Mouse (Mus musculus): ENCODE data around the gene Naa40. TPM values are rescaled to one million over a fixed set of nuclear protein-coding genes. Genes with fewer than 3 reads are reported as not detected.
A peak's percentile ranks its signal among the peaks of the same experiment; 100 is the strongest.

Gene Naa40
- polyA plus RNA-seq (2017; shearing (Covaris generic)), result 10 to 100 TPM; 21.9 to 26.8 TPM

- peak; percentile 95 for ATAC-seq
Measured at GRCm38 (mm10) chr19:7240782-7241690, at the start of gene Naa40. Gene Naa40, minus strand, starts transcription at chr19:7241183.

- no peak for ATAC-seq
Measured at GRCm38 (mm10) chr19:7289767-7290166, 48.8 kb upstream of the Naa40 start.

GRCm38 (mm10) chr19:7288288-7288687 is 47.3 kb upstream of the Naa40 start:
- ATAC-seq, result no peak

GRCm38 (mm10) chr19:7286563-7287315 is 45.8 kb upstream of the Naa40 start:
- ATAC-seq, result no peak

- ATAC-seq, result no peak
Measured at GRCm38 (mm10) chr19:7280557-7281330, 39.8 kb upstream of the Naa40 start.

GRCm38 (mm10) chr19:7279114-7279513 is 38.1 kb upstream of the Naa40 start:
- no peak for ATAC-seq

- no peak for ATAC-seq
Measured at GRCm38 (mm10) chr19:7278200-7278906, 37.4 kb upstream of the Naa40 start.

GRCm38 (mm10) chr19:7276796-7277195 is 35.8 kb upstream of the Naa40 start:
- ATAC-seq, result no peak

- ATAC-seq, result no peak
Measured at GRCm38 (mm10) chr19:7276053-7276659, 35.2 kb upstream of the Naa40 start.

GRCm38 (mm10) chr19:7275131-7275789 is 34.3 kb upstream of the Naa40 start:
- ATAC-seq, result no peak

GRCm38 (mm10) chr19:7274326-7274990 is 33.5 kb upstream of the Naa40 start:
- ATAC-seq, result peak; percentile 32

- ATAC-seq, result no peak
Measured at GRCm38 (mm10) chr19:7273486-7273885, 32.5 kb upstream of the Naa40 start.

GRCm38 (mm10) chr19:7269290-7270044 is 28.5 kb upstream of the Naa40 start:
- no peak for ATAC-seq

GRCm38 (mm10) chr19:7268722-7269090 is 27.7 kb upstream of the Naa40 start:
- peak; percentile 52 for ATAC-seq

GRCm38 (mm10) chr19:7267781-7268721 is 27.1 kb upstream of the Naa40 start:
- peak; percentile 67 for ATAC-seq

GRCm38 (mm10) chr19:7267091-7267741 is 26.2 kb upstream of the Naa40 start, which contains the start of gene Rcor2:
Gene Rcor2, plus strand, starts transcription at chr19:7267325.
- no peak for ATAC-seq

- ATAC-seq, result no peak
Measured at GRCm38 (mm10) chr19:7266421-7266831, 25.4 kb upstream of the Naa40 start.
